Mouse (Mus musculus): ENCODE data around the gene Mybpc1.
A peak's percentile ranks its signal among the peaks of the same experiment; 100 is the strongest.

Mybpc1 gene

DNA sequence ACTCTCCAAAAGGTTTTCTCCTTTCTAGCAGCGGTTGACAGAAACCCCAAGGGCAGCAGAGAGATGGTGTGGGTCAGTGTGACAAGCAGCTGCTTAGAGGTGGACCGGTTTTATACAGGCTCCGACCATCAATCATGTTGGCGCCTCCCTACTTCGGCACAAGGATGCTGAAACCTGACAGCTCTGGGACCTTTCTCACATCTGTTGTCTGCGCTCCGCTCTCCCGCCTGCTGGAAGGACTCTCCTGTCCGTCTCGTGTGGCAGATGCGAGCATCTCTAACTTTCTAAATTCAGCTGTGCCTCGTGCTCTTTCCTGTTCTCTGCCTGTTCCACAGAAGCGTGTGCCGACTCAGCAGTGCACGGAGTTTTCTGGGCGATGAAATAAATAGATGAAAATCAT lies at the start of gene Mybpc1:
Mybpc1 (minus strand) TSS at position 210 of the 400 bp plus-strand sequence.
- DNase-seq (ENCODE audit: low spot score), result no peak

DNA sequence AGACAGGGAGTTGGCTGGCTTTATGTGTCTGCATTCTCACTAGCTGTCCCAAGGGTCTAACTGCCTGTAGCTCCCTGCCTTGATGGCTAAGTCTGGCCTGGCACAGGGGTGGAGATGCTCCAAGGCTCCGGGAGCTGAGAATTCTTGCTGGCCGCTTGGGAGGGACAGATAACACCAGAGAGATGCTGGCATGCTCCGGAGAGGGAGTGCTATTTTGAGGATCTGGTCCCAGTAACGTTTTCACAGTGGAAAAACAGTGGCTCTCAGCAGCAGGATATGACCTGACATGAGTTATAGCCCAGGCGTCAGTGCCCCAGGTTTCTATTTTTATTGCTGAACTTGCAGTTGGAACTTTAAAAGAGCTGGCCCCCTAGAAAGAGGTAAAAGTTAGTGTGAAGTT lies 40.5 kb upstream of the Mybpc1 start:
- DNase-seq (ENCODE audit: low spot score), result no peak

DNA sequence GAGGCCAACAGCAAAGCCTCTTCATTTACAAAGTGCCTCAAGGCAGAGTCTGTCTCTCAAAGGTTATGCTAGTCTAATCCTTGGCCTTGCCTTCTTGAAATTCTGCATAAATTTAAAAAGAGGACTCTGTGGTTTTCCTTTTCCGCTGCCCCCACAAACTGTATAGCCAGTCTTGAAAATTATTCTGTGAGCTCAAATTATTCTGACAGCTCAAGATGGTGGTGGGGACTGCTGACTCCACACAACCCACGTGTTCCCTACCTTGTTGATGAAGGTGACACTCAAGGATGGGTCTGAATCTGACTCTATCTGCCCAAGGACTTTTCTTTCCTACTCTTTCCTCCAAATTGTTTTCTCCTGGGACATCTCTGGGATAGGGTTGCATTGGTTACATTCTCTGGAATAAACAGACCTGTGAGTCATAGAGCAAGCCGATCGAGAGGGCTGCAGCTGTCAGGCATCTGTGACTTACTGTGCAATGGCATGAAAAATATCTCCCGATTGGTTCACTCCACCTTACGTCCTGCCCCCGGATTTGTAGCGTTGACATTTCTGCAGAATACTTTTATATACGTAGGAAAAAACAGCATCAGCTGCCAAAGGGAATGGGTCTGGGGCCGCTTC lies 26.5 kb upstream of the Mybpc1 start:
- no peak for DNase-seq (ENCODE audit: low spot score)

DNA sequence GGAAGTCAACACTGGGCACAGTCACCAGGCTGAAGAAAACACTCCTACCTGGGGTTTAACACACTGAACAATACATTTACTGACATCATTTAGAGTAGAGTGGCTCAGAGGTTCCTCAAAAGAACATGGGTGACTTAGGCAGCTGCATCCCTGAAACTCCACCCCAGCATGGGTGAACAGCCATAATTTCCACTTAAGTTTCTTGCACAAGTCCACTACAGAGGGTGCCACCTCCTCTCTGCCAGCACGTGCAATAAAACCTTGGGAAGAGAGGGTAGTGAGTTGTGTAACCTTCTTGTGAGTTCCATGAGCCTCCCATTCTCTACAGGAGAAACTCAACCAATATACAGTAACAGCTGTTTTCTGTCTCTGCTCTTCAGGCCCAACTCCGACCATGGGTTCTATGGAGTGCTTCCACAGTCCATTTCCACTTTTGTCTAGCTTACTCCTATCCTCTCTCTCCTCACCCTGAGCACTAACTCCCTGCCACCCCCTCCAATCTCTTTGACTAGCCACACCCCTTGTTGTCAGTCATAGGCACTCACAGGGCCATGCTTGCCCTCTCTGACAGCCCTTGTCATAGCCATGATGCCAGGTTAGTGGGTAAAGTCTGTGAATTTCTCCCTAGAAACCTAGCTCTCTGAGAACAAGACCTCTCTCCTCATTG lies 25.8 kb upstream of the Mybpc1 start:
- no peak for DNase-seq (ENCODE audit: low spot score)

DNA sequence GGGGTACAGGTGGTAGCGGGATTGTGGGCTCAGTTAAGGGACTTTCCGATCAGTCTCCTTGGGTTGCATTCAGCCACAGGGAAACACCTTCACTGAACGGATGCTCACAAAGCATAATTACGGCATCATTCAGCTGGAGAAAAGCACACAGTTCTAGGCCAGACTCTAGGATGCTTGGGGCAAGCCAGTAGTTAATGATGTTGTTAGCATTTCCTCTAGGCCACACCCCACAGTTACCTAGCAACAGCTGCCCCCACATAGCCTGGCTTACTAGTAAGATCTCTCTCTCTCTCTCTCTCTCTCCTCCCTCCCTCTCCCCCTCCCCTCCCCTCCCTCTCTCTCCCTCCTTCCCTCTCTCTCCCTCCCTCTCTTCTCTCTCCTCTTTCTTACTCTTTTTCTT lies 22.1 kb upstream of the Mybpc1 start:
- no peak for DNase-seq (ENCODE audit: low spot score)

DNA sequence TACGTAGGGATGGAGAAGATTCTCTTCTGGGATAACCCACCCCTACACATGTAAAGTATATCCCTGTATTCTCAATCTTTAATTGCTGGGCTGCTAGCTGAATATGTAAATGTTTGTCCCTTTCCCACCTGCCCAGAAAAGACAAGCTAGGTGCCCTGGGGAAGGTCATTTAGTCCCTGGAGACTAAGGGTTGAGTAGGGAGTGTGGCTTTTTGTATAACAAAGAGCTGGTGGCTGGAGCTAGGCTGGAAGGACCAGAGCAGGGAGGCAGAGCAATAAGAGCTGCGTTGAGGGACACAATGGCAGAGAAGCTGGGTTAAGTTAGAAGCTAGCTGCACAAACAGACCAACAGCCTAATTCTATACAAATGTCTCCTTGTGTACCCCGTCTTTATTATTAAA lies 21.2 kb upstream of the Mybpc1 start:
- no peak for DNase-seq (ENCODE audit: low spot score)

DNA sequence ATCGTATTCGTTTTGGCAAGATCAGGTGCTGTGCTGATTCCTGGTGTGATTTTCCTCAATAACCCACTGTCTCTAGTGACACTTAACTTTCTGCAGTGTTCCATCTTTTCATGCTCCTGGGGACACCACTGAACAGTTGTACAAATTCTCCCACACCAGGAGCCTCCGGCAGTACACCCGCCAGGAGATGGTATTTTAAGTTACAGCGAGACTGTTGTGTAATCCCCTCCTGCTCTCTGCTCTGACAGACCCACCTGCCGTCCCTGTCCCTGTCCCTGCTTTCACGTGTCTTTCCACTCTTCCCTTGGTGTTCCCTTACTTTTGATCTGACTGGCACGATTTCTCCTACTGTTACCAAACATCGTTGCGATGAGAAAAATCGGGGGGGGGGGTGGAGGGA lies 19.3 kb upstream of the Mybpc1 start:
- DNase-seq (ENCODE audit: low spot score), result no peak

DNA sequence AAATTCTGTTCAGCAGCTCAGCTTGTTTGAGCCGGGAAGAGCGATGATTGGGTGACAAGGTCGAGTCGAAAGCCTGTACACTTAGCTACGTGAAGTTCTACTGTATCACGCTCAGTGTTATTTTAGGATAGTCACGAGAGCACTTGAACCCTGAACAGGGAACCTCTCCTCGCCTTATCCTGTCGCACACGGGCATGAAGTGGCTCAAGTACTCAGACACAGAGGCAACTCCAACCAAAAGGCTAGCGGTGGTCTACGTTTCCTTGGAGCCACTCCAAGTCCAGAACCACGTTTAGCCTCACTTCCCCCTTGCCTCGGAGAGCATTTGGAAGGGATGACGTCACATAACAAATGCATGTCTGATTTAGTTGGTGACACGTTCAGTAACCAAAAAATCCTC lies 17.7 kb upstream of the Mybpc1 start:
- DNase-seq (ENCODE audit: low spot score), result no peak

DNA sequence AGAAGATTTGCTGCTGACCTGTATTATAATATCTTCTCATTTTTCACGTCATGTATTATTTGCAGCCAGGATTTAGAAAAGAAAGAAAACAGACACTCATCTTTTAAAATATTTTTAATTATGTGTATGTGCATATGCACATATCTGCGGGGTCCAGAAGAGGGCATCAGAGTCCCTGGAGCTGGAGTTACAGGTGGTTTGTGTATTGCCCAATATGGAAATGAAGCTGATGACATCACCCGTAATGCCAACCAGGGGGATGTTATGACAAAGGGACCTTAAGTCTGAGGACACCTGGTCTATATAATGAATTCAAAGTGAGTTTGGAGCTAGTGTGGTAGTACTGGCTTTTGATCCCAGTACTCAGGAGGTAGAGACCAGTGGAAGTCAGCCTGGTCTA lies 15.9 kb upstream of the Mybpc1 start:
- no peak for DNase-seq (ENCODE audit: low spot score)

DNA sequence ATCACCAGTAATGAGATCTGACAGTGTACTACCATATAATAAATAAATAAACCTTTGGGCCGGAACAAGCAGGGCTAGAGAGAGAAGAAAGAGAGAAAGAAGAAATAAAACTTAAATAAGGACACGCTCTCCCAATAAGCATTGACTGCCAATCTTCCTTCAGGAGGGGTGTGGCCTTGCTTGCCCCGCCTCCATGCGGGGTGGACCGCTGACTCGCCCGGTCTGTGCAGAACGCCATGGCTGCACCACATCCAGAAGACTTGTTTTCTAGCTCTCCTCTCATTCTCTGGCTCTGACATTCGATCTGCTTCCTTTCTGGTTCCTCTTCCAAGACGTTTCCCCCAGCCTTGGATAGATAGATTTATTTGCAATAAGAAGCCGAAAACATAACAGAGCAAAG lies 8.1 kb upstream of the Mybpc1 start:
- no peak for DNase-seq (ENCODE audit: low spot score)

DNA sequence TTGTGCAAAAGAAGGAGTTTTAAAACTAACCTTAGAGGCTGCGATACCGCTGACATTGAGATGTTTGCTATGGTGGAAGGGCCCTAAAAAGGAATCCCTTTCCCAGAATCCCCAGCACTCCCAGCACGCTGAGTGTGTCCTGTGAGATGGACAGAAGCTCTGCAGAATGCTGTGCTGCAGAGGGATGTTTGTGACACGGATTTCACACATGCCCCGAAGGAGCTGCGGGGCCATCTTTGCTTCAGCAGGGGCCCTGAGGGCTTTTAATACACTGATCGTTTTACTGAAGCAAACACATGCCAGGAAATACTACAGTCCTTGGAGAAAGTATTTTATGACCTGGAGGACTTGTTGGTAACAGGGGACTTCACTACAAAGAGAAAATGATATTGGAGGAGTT lies 1.7 kb upstream of the Mybpc1 start:
- no peak for DNase-seq (ENCODE audit: low spot score)

DNA sequence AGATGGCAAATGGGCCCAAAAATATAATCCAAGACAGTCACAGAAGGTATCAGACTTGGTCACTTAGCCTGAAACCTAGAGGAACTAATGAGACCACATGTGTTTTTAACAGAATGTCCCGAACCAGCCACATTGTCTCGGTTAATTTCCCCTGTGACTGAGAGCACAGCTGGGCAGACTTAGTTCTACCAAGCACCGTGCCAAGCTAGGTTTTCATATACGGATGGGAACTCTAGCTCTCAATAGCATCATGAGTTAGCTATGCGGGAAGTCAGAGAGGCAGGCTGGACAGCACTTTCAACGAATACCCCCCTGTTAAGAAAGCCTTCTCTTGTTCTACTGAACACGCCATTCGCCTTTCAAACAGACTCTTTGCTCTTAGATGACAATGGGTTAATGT lies 1.1 kb upstream of the Mybpc1 start:
- no peak for DNase-seq (ENCODE audit: low spot score)

DNA sequence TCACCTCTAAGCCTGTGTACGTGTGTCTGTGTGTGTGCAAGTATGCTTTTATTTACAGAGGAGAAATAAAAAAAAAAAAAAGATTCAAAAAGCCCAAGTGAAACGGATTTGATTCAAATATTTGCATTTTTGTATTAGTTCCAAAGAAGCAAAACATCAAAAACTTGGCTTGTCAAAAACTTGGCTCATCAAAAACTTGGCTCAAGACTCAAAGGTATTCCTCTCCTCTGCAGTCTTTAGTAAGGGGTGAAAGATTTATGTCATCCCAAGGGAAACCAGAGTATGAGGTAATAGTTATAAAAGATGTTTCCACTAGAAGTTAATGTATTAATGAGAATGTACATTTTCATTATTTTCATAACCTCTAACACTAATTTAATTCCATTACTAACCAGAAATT lies 1.2 kb downstream of the Mybpc1 start:
- DNase-seq (ENCODE audit: low spot score), result no peak

DNA sequence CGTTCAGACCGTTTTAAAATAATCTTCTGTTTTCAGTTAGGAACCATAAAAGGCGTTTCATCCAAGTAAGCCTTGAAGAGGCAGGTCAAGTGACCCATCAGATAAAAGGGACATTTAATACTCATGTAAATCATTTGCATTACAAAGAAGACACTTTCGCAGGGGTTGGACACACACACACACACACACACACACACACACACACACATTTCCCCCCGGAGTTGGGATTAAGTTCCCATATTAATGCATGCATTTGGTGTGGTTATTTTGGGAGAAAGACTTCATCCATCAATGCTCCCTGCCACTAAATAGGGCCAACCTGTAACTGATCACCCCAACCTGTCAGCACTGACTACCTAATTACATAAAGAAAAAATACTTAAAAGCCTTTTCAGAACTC lies 1.7 kb downstream of the Mybpc1 start:
- DNase-seq (ENCODE audit: low spot score), result no peak

DNA sequence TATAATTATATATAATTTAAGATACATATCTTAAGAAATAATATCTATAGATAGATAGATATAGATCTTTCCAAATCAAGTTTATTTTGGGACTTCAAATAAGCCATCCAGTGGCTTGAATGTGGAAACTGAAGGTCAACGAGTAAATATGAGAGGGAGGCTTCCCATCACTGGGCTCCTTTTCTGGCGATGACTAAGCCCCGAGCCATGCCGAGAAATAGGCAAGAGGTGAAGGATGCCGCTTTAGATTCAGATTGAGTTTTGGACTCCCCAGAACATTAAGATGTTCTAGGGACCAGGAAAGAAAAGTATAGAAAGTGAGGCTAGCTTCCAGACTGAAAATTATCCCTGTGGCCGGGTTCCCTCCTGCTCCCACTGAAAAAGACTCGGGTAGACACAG lies 4.4 kb downstream of the Mybpc1 start:
- DNase-seq (ENCODE audit: low spot score), result no peak

DNA sequence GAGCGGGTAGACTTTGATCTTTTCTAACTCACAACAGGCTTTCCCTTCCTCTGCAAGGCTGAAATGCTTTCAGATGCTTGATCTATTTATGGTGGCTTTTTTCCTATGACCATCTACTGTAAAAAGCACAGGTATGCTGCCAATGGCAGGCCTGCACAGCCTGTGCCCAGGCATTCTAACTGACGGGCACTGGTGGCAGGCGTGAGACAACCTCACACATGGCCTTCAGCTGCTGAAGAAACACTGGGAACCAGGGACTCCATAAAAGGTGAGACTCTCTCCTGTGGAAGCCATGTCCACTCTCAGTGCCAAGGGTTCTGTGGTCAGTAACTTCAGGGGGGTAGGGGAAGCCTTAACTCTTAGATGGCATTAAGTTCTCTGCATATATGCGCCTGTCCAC lies 12.6 kb downstream of the Mybpc1 start:
- DNase-seq (ENCODE audit: low spot score), result no peak

DNA sequence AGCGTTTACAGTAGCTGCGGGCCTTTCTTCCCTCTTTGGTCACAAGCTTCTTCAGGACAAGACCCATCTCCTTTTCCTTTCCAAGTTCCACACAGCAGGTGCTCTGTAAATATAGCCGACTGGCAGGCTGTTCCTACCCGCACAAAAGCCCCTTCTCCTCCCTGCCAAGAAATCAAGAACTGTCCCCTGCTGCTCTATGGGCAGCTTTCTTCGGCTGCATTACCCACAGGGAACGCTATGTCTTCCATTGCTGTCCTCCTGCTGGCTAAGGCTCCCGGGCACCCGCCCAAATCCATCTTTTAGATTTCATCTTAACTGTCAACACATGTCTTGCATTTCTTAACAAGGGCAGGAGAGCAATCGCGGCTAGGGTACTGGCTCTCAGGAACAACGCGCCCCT lies 13.9 kb downstream of the Mybpc1 start:
- peak; percentile 35 for DNase-seq (ENCODE audit: low spot score)

DNA sequence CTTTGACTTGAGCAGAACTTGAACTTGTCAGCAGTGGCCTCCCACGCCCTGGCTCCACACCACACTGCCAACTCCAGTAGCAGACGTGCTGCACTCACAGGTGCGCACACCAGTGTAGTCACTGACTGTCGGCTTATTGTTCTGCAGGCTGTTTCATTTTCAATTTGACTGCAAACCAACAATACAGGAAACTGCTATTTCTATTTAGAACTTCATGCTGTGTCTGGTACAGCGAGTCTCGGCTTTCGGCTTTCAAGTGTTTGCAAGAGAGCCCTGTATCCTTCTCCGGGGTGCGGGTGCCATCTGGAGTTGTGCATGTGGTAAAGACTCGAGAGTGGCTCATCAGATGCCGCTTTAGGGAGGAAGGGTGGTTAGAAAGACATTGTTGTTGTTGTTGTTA lies 20.5 kb downstream of the Mybpc1 start:
- DNase-seq (ENCODE audit: low spot score), result peak; percentile 64

DNA sequence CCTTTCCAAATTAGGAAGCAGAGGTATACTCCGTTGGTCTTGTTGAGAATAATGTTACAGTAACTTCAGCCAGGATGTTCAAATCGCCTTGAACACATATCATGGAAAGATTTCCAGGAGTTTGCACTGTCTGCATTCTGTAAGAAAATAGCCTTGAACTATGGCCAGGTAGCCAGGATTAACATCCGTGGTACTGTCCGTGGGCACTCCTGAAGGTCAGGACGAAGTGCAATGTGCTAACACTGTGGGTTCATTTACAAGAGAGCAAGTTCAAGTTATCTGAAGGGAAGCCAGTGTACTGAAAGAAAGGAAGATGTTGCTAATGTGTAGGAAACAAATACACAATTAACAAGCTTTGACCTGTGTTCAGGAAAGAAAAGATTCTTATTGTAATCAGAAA lies 24.2 kb downstream of the Mybpc1 start:
- no peak for DNase-seq (ENCODE audit: low spot score)

DNA sequence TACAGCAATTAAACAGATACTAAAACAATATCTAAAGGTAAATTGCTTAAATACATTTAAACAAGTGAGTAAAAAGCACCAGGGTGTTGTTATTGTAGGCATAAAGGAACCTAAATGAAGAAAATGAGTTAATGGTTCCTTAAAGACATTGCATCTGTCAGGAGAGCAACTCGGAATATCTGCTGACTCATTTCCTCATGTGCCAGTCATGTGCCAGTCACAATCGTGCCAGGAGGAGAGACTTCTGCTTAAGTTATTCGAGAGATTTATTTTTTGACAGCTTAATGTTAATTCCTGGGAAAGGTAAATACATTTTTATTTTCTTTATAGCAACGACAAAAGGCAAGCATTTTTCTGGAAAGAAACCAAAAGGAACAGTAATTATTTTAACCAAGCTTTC lies 26.3 kb downstream of the Mybpc1 start:
- no peak for DNase-seq (ENCODE audit: low spot score)

DNA sequence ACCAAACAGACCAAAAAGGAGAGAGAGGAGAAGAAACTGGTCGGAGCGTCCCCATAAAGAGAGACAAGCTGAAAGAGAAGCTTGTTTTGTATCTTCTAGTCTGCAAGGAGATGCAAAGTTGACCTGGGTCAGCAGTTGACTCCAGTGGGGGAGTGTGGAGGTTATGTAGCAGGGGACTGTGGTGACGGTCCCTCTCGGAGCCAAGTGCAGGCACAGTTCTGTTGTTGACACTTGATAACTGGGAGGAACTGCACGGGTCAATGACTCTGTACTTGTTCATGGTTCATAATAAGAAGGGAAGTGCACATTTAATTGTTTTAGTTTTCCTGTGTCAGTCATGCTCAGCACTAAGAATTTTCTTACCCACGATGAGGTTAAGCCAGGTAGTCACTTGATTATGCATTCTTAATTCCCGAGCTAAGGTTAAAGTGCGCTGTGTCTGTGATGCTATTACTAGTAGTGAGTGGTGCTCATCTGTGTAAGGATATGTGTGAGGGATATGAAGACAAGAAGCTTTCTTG lies 30.8 kb downstream of the Mybpc1 start:
- no peak for DNase-seq (ENCODE audit: low spot score)

DNA sequence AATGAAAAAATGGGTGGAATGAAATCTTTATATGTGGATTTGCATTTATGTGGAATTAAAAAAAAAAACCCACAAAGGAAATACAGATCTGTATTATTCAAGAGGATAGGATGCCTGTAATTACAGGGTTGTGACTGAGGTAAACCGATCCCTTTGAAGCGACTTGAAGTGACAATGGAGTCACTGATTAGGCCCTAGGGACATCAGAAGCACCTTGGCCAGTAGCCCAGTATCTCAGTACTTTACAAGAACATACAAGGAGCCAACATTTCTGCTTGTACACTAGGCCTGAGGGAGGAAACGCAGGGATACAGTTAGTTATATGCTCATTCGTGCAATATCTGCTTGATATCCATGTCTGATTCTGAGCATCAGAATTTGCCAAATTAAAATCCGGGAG lies 32.8 kb downstream of the Mybpc1 start:
- no peak for DNase-seq (ENCODE audit: low spot score)

DNA sequence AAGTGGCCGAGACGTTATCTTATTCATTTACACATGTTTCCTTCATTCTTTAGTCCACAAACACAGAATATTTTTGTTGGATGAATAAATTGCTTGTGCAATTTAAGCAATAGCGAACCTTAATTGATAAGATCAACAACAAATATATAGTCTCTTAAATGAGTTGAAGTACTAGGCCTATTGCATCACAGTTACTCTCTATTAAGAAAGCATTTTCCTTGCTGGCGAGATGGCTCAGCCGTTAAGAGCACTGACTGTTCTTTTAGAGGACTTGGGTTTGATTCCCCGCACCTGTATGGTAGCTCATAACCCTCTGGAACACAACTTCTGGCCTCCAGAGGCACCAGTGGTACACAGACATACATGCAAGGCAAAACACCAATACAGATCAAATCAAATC lies 47.9 kb downstream of the Mybpc1 start:
- no peak for DNase-seq (ENCODE audit: low spot score)

DNA sequence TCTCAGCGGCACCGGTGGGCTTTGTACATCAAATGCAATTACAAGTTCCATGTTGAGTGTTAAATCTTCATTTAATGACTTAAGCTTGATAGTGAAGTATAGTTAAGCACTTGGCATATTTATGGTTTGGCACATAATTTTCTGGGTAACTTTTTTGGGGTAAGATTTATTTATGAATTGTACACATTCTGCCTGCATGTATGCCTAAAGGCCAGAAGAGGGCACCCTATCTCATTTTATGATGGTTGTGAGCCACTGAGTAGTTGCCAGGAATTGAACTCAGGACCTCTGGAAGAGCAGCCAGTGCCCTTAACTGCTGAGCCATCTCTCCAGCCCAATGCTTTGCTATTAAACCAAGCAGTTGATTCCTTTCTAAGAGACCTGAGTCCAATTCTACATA lies 52.2 kb downstream of the Mybpc1 start:
- no peak for DNase-seq (ENCODE audit: low spot score)
